ENCODE assay signal across 8 mouse cellular contexts in the genomic region with DNA sequence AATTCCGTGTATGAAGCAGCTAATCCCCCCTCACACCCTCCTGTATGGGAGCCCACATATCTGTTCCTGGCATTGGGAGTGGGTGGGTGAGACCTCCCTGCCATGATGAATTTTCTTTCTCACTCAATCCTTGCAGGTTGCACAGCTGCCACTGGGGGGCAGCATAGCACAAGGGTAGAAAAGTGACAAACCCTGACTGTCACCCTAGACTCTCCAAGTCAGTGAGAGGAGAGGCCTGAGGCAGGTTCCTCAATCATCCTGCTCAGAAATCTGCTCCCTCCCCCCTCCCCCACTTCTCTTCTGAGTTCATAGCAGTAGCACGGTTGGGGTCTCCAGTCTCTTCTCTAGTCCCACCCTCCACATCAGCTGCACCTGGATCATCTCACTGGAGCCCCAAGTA. TPM values are rescaled to one million over a fixed set of nuclear protein-coding genes. Genes with fewer than 3 reads are reported as not detected.
DNase-seq lines count a peak whose midpoint lies in the region; ATAC-seq and TF ChIP-seq lines count a peak whose summit lies in the region.

No protein-coding gene starts in this region.

- H3K4me3 ChIP-seq in bone marrow, adult 2 months (replicated peaks; ENCODE audit: control insufficient read depth, low read depth, low read length) = no peak overlapping the region
- H3K4me3 ChIP-seq in embryonic fibroblast, embryonic 13.5 days (ENCODE audit: insufficient read depth, low read length) = no peak overlapping the region
- H3K4me3 ChIP-seq in heart, postnatal 0 days (ENCODE audit: low read depth, low read length) = no peak overlapping the region
- no peak overlapping the region for H3K4me3 ChIP-seq in liver, embryonic 14.5 days (ENCODE audit: insufficient read depth in 1 of 2, low read depth in 2 of 2, low read length in 2 of 2)
- no peak overlapping the region for H3K4me3 ChIP-seq in neural tube, embryonic 12.5 days
- no peak overlapping the region for H3K4me3 ChIP-seq in thymus, adult 2 months (ENCODE audit: control insufficient read depth, insufficient read depth, low read length)

- H3K27ac ChIP-seq in bone marrow, adult 2 months (ENCODE audit: control insufficient read depth, insufficient read depth, low read depth, low read length, poor library complexity) = peak overlapping the region; percentile 34; the same call in 1 of the 2 replicates
- H3K27ac ChIP-seq in embryonic fibroblast, embryonic 13.5 days (ENCODE audit: insufficient read depth, low read length) = no peak overlapping the region
- H3K27ac ChIP-seq in heart, postnatal 0 days (ENCODE audit: low read depth) = no peak overlapping the region
- H3K27ac ChIP-seq in liver, embryonic 14.5 days = no peak overlapping the region
- H3K27ac ChIP-seq in neural tube, embryonic 12.5 days = no peak overlapping the region
- H3K27ac ChIP-seq in thymus, adult 2 months (ENCODE audit: control insufficient read depth, insufficient read depth, low read length) = no peak overlapping the region

- no peak overlapping the region for H3K9ac ChIP-seq in heart, postnatal 0 days (replicated peaks; ENCODE audit: low read depth, low read length)
- H3K9ac ChIP-seq in liver, embryonic 14.5 days (replicated peaks) = no peak overlapping the region
- no peak overlapping the region for H3K9ac ChIP-seq in neural tube, embryonic 12.5 days

- H3K4me2 ChIP-seq in heart, postnatal 0 days (ENCODE audit: low read depth, low read length) = no peak overlapping the region
- H3K4me2 ChIP-seq in liver, embryonic 14.5 days (ENCODE audit: low read depth) = no peak overlapping the region
- no peak overlapping the region for H3K4me2 ChIP-seq in neural tube, embryonic 12.5 days (replicated peaks)

- no peaks in the 10 kb centered on the region for H3K27me3 ChIP-seq in heart, postnatal 0 days (ENCODE audit: control insufficient read depth, insufficient read depth, low read length)
- no peaks in the 10 kb centered on the region for H3K27me3 ChIP-seq in liver, embryonic 14.5 days (ENCODE audit: control insufficient read depth, insufficient read depth, low read length)
- no peaks in the 10 kb centered on the region for H3K27me3 ChIP-seq in neural tube, embryonic 12.5 days (replicated peaks)
- H3K27me3 ChIP-seq in thymus, adult 2 months (ENCODE audit: control insufficient read depth, insufficient read depth, low read length) = no peaks in the 10 kb centered on the region

- DNase-seq in CD8-positive naive resting alpha-beta T cell, adult 2 months (ENCODE audit: low read depth in 2 of 2, low spot score in 2 of 2) = peak; percentile 65 to 76
- DNase-seq in heart, postnatal 0 days (ENCODE audit: low spot score) = peak; percentile 55
- peak; percentile 77 to 85 for DNase-seq in kidney, postnatal 25 days
- peak in 1 of 3 experiments; percentile 64 for DNase-seq in liver, embryonic 14.5 days (ENCODE audit: low read depth in 3 of 3, low spot score in 3 of 3)
- peak; percentile 80 for DNase-seq in thymus, adult 2 months

- no peaks in the 10 kb centered on the region for H3K9me3 ChIP-seq in heart, postnatal 0 days (replicated peaks; ENCODE audit: control insufficient read depth, low read length)
- H3K9me3 ChIP-seq in liver, embryonic 14.5 days (ENCODE audit: control insufficient read depth, low read length) = no peaks in the 10 kb centered on the region
- no peaks in the 10 kb centered on the region for H3K9me3 ChIP-seq in neural tube, embryonic 12.5 days

- no peak for TF ChIP-seq POLR2A in bone marrow, adult 2 months (IDR thresholded peaks at IDR 0.05; ENCODE audit: borderline replicate concordance, control insufficient read depth, low read depth, low read length)
- TF ChIP-seq POLR2A in embryonic fibroblast, embryonic 13.5 days (IDR thresholded peaks at IDR 0.05; ENCODE audit: low read depth, low read length) = no peak
- no peak for TF ChIP-seq POLR2A in thymus, adult 2 months (IDR thresholded peaks at IDR 0.05; ENCODE audit: control insufficient read depth, extremely low read depth, insufficient read depth, low read length, poor library complexity)

- ATAC-seq in heart, postnatal 0 days (ENCODE audit: insufficient read depth, low read depth) = no peak
- ATAC-seq in liver, embryonic 14.5 days (ENCODE audit: insufficient read depth) = peak; percentile 32; the same call in 1 of the 2 replicates
- ATAC-seq in neural tube, embryonic 12.5 days (ENCODE audit: low FRiP score, low read depth) = peak; percentile 70

- peaks cover 5% of the 10 kb centered on the region for H3K4me1 ChIP-seq in bone marrow, adult 2 months (ENCODE audit: control insufficient read depth, insufficient read depth, low read length)
- no peaks in the 10 kb centered on the region for H3K4me1 ChIP-seq in embryonic fibroblast, embryonic 13.5 days (ENCODE audit: control insufficient read depth, insufficient read depth, low read length)
- H3K4me1 ChIP-seq in heart, postnatal 0 days (ENCODE audit: control insufficient read depth, insufficient read depth) = peaks cover 5% of the 10 kb centered on the region; the same call in 1 of the 2 replicates
- no peaks in the 10 kb centered on the region for H3K4me1 ChIP-seq in liver, embryonic 14.5 days (replicated peaks; ENCODE audit: control insufficient read depth in 2 of 2, insufficient read depth in 2 of 2, low read length in 1 of 2)
- H3K4me1 ChIP-seq in neural tube, embryonic 12.5 days = 0 out of 2 replicates have a peak, but pooled peaks cover 2% of the 10 kb centered on the region
- no peaks in the 10 kb centered on the region for H3K4me1 ChIP-seq in thymus, adult 2 months (replicated peaks; ENCODE audit: control insufficient read depth, insufficient read depth, low read length)

- TF ChIP-seq EP300 in heart, postnatal 0 days (IDR thresholded peaks at IDR 0.05; ENCODE audit: low read depth) = no peak
- TF ChIP-seq EP300 in liver, embryonic 14.5 days (IDR thresholded peaks at IDR 0.05; ENCODE audit: low read depth) = no peak

- TF ChIP-seq CTCF in bone marrow, adult 2 months (IDR thresholded peaks at IDR 0.05; ENCODE audit: control insufficient read depth, insufficient read depth, low read length) = peak; percentile 96
- peak; percentile 72; the same call in 1 of the 2 replicates for TF ChIP-seq CTCF in embryonic fibroblast, embryonic 13.5 days (IDR thresholded peaks at IDR 0.05; ENCODE audit: borderline replicate concordance, insufficient read depth, low read length)
- peak; percentile 90 for TF ChIP-seq CTCF in heart, postnatal 0 days (IDR thresholded peaks at IDR 0.05; ENCODE audit: low read depth)
- TF ChIP-seq CTCF in liver, embryonic 14.5 days (IDR thresholded peaks at IDR 0.05; ENCODE audit: low read depth) = peak; percentile 95
- peak; percentile 55; the same call in 1 of the 2 replicates for TF ChIP-seq CTCF in thymus, adult 2 months (IDR thresholded peaks at IDR 0.05; ENCODE audit: borderline replicate concordance, control insufficient read depth, extremely low read depth, insufficient read depth, low read length, poor library complexity)

- WGBS in bone marrow, adult 2 months = 18% methylated on average over 2 of the region's 2 CpGs
- WGBS in heart, postnatal 0 days = 0% methylated on average over 2 of the region's 2 CpGs
- 17% methylated on average over 2 of the region's 2 CpGs for WGBS in liver, embryonic 14.5 days (ENCODE audit: insufficient replicate concordance)
- WGBS in neural tube, embryonic 12.5 days = 24% methylated on average over 2 of the region's 2 CpGs
- WGBS in thymus, adult 2 months = 34% methylated on average over 2 of the region's 2 CpGs

- H3K36me3 ChIP-seq in heart, postnatal 0 days (replicated peaks; ENCODE audit: control insufficient read depth, insufficient read depth, low read length) = no peaks in the 10 kb centered on the region; the same call in 1 of the 2 replicates
- peaks cover 43% of the 10 kb centered on the region for H3K36me3 ChIP-seq in liver, embryonic 14.5 days (replicated peaks; ENCODE audit: control insufficient read depth, insufficient read depth, low read depth)
- peaks cover 66% of the 10 kb centered on the region for H3K36me3 ChIP-seq in neural tube, embryonic 12.5 days
- H3K36me3 ChIP-seq in thymus, adult 2 months (ENCODE audit: control insufficient read depth, insufficient read depth, low read length) = peaks cover 59% of the 10 kb centered on the region

RNA-seq across cellular contexts. Expression of a gene that starts 28.1 kb away (rescaled TPM):
- 1.4 TPM in 1 of 2 replicates, not detected in the other for polyA plus RNA-seq in bone marrow, adult 2 months (2011; ENCODE audit: insufficient read depth, insufficient read length, low replicate concordance, missing spikeins)
- not detected in 2 replicates for polyA plus RNA-seq in embryonic fibroblast, embryonic 13.5 days (2011; ENCODE audit: insufficient read length, low read depth, missing spikeins)
- 2.5 and 7.4 TPM in 2 replicates for total RNA-seq in heart, postnatal 0 days (2014; rRNA removed; ENCODE audit: low replicate concordance)
- 1.8 and 2.0 TPM in 2 replicates for polyA plus RNA-seq in heart, postnatal 0 days (2015; fragmentation: Nextera tagmentation; extraction: Ambion mirVana)
- 0.04 TPM in 2 replicates for polyA plus RNA-seq in liver, embryonic 14.5 days (2012; rRNA removed)
- polyA plus RNA-seq in liver, embryonic 14.5 days (2014; fragmentation: Nextera tagmentation; extraction: Ambion mirVana) = not detected in 2 replicates
- 0.69 and 0.79 TPM in 2 replicates for polyA plus RNA-seq in neural tube, embryonic 12.5 days (2016; fragmentation: Nextera tagmentation; extraction: Ambion mirVana)
- 21.8 and 25.2 TPM in 2 replicates for polyA plus RNA-seq in thymus, adult 2 months (2012; rRNA removed)
